Comparison of ENCODE assay signal across 9 mouse cellular contexts in genomic region chr7:19159411-19159810, GRCm38 (mm10). TPM values are rescaled to one million over a fixed set of nuclear protein-coding genes. Genes with fewer than 3 reads are reported as not detected.
DNase-seq lines count a peak whose midpoint lies in the region; ATAC-seq and TF ChIP-seq lines count a peak whose summit lies in the region.
"Had no signal": no experiment of that assay in that cellular context is flagged by ENCODE, and none has a peak within 500 bp of the region (broad histone marks: within the 10 kb centered on the region; RNA-seq: fewer than 3 reads in every experiment).

No protein-coding gene starts in this region.

- H3K27me3 ChIP-seq in lung, embryonic 16.5 days (ENCODE audit: control insufficient read depth, insufficient read depth, low read depth, low read length): peaks cover 11% of the 10 kb centered on the region
- peaks cover 7% of the 10 kb centered on the region; the same call in 1 of the 2 replicates for H3K27me3 ChIP-seq in forebrain, embryonic 14.5 days (replicated peaks; ENCODE audit: control insufficient read depth, insufficient read depth, low read length)
- H3K27me3 ChIP-seq in intestine, postnatal 0 days (replicated peaks; ENCODE audit: control insufficient read depth, insufficient read depth, low read length): peaks cover 8% of the 10 kb centered on the region; the same call in 1 of the 2 replicates
- H3K27me3 ChIP-seq in small intestine, adult 2 months (ENCODE audit: control insufficient read depth, insufficient read depth, low read length): no peaks in the 10 kb centered on the region

- TF ChIP-seq POLR2A in small intestine, adult 2 months (IDR thresholded peaks at IDR 0.05; ENCODE audit: low read depth, low read length): no peak

- H3K36me3 ChIP-seq in lung, embryonic 16.5 days (ENCODE audit: control insufficient read depth, insufficient read depth, low read length): peaks cover 3% of the 10 kb centered on the region
- H3K36me3 ChIP-seq in forebrain, embryonic 14.5 days (ENCODE audit: control insufficient read depth, insufficient read depth, low read length): peaks cover 8% of the 10 kb centered on the region; the same call in 1 of the 2 replicates
- peaks cover 7% of the 10 kb centered on the region; the same call in 1 of the 2 replicates for H3K36me3 ChIP-seq in intestine, postnatal 0 days (ENCODE audit: control insufficient read depth, insufficient read depth)
- H3K36me3 ChIP-seq in small intestine, adult 2 months (ENCODE audit: control insufficient read depth, insufficient read depth, low read length): no peaks in the 10 kb centered on the region

- TF ChIP-seq CTCF in intestine, postnatal 0 days (IDR thresholded peaks at IDR 0.05; ENCODE audit: low read depth): no peak
- TF ChIP-seq CTCF in small intestine, adult 2 months (IDR thresholded peaks at IDR 0.05; ENCODE audit: extremely low read depth, insufficient read length, insufficient replicate concordance, low read depth, low read length): no peak

- DNase-seq in lung, postnatal 36 days: no peak
- no peak for DNase-seq in forebrain, embryonic 14.5 days (ENCODE audit: low spot score)
- DNase-seq in left cerebral cortex, postnatal 4 days: no peak
- DNase-seq in retina, postnatal 1 day: no peak
- DNase-seq: right cerebral cortex, adult 18-20 months; thymus, postnatal 25 days had no signal

- no peaks in the 10 kb centered on the region for H3K9me3 ChIP-seq in lung, embryonic 16.5 days (ENCODE audit: control insufficient read depth, low read length)
- no peaks in the 10 kb centered on the region for H3K9me3 ChIP-seq in forebrain, embryonic 14.5 days (replicated peaks; ENCODE audit: control insufficient read depth, low read length)
- no peaks in the 10 kb centered on the region for H3K9me3 ChIP-seq in intestine, postnatal 0 days (ENCODE audit: control insufficient read depth)

- peak overlapping the region; percentile 46 for H3K4me3 ChIP-seq in lung, embryonic 16.5 days (ENCODE audit: low read length)
- no peak overlapping the region; the same call in 1 of the 2 replicates for H3K4me3 ChIP-seq in forebrain, embryonic 14.5 days (ENCODE audit: low read depth, low read length)
- H3K4me3 ChIP-seq in intestine, postnatal 0 days (ENCODE audit: low read depth, low read length): peak overlapping the region; percentile 43; the same call in 1 of the 2 replicates
- H3K4me3 ChIP-seq in small intestine, adult 2 months (ENCODE audit: low read depth, low read length): peak overlapping the region; percentile 47

- 10% methylated on average over 18 of the region's 18 CpGs for WGBS in lung, embryonic 16.5 days
- WGBS in forebrain, embryonic 14.5 days: 12% methylated on average over 18 of the region's 18 CpGs
- 10% methylated on average over 18 of the region's 18 CpGs for WGBS in intestine, postnatal 0 days
- 9% methylated on average over 18 of the region's 18 CpGs for WGBS in small intestine, adult 2 months

- H3K4me1 ChIP-seq in lung, embryonic 16.5 days (replicated peaks; ENCODE audit: control insufficient read depth, insufficient read depth, low read length): peaks cover 21% of the 10 kb centered on the region
- peaks cover 8% of the 10 kb centered on the region; the same call in 1 of the 2 replicates for H3K4me1 ChIP-seq in forebrain, embryonic 14.5 days (ENCODE audit: control insufficient read depth, insufficient read depth, low read length)
- peaks cover 16% of the 10 kb centered on the region for H3K4me1 ChIP-seq in intestine, postnatal 0 days (replicated peaks; ENCODE audit: control insufficient read depth, insufficient read depth, low read length)
- peaks cover 33% of the 10 kb centered on the region for H3K4me1 ChIP-seq in small intestine, adult 2 months (ENCODE audit: control insufficient read depth, insufficient read depth, insufficient read length, low read length)

- intact Hi-C loops in left cerebral cortex, postnatal 4 days (cut with DNase I): no loop called here

- peak overlapping the region; percentile 3; the same call in 1 of the 2 replicates for H3K9ac ChIP-seq in lung, embryonic 16.5 days (ENCODE audit: low read length)
- peak overlapping the region; percentile 29; the same call in 1 of the 2 replicates for H3K9ac ChIP-seq in forebrain, embryonic 14.5 days (ENCODE audit: low read length)
- H3K9ac ChIP-seq in intestine, postnatal 0 days (ENCODE audit: low read depth, low read length): 0 out of 2 replicates have a peak overlapping the region, but pooled peaks have one; percentile 7

- no peak for ATAC-seq in lung, embryonic 16.5 days (ENCODE audit: low read depth)
- ATAC-seq in forebrain, embryonic 14.5 days: no peak
- no peak for ATAC-seq in intestine, postnatal 0 days

- no peak overlapping the region for H3K27ac ChIP-seq in lung, embryonic 16.5 days (ENCODE audit: low read length)
- no peak overlapping the region for H3K27ac ChIP-seq in forebrain, embryonic 14.5 days (ENCODE audit: low read depth, low read length)
- no peak overlapping the region for H3K27ac ChIP-seq in intestine, postnatal 0 days (ENCODE audit: low read depth, low read length)
- H3K27ac ChIP-seq in small intestine, adult 2 months (ENCODE audit: insufficient read depth, low read depth, low read length): no peak overlapping the region

- H3K4me2 ChIP-seq in lung, embryonic 16.5 days (ENCODE audit: low read depth, low read length): peak overlapping the region; percentile 77
- H3K4me2 ChIP-seq in forebrain, embryonic 14.5 days (ENCODE audit: low read length): peak overlapping the region; percentile 55
- H3K4me2 ChIP-seq in intestine, postnatal 0 days (replicated peaks; ENCODE audit: low read depth): peak overlapping the region; percentile 87

RNA-seq across cellular contexts. Expression of gene Gipr, which starts 6.5 kb away (rescaled TPM):
- polyA plus RNA-seq in lung, embryonic 16.5 days (2015; fragmentation: Nextera tagmentation; extraction: Ambion mirVana): 5.6 and 8.2 TPM in 2 replicates
- 4.8 and 8.2 TPM in 2 replicates for polyA plus RNA-seq in forebrain, embryonic 14.5 days (2014; fragmentation: Nextera tagmentation; extraction: Ambion mirVana)
- polyA plus RNA-seq in intestine, postnatal 0 days (2015; fragmentation: Nextera tagmentation; extraction: Ambion mirVana): 0.48 and 0.67 TPM in 2 replicates
- polyA plus RNA-seq in small intestine, adult 2 months (2012; rRNA removed): 0.53 and 0.62 TPM in 2 replicates
- 10 to 100 TPM; 22.7 to 25.8 TPM for total RNA-seq in left cerebral cortex, postnatal 4 days (2021)

RNA-seq across cellular contexts. Expression of gene Snrpd2, which starts 9.9 kb away (rescaled TPM):
- 135 and 144 TPM in 2 replicates for polyA plus RNA-seq in lung, embryonic 16.5 days (2015; fragmentation: Nextera tagmentation; extraction: Ambion mirVana)
- 141 and 155 TPM in 2 replicates for polyA plus RNA-seq in forebrain, embryonic 14.5 days (2014; fragmentation: Nextera tagmentation; extraction: Ambion mirVana)
- 66.3 and 69.6 TPM in 2 replicates for polyA plus RNA-seq in intestine, postnatal 0 days (2015; fragmentation: Nextera tagmentation; extraction: Ambion mirVana)
- polyA plus RNA-seq in small intestine, adult 2 months (2012; rRNA removed): 13.2 and 25.8 TPM in 2 replicates
- 100 to 1,000 TPM; 126 to 130 TPM for total RNA-seq in left cerebral cortex, postnatal 4 days (2021)

RNA-seq across cellular contexts. Expression of gene Qpctl, which starts 10.3 kb away (rescaled TPM):
- polyA plus RNA-seq in lung, embryonic 16.5 days (2015; fragmentation: Nextera tagmentation; extraction: Ambion mirVana): 15.4 and 15.7 TPM in 2 replicates
- polyA plus RNA-seq in forebrain, embryonic 14.5 days (2014; fragmentation: Nextera tagmentation; extraction: Ambion mirVana): 11.1 and 14.0 TPM in 2 replicates
- 7.3 and 8.1 TPM in 2 replicates for polyA plus RNA-seq in intestine, postnatal 0 days (2015; fragmentation: Nextera tagmentation; extraction: Ambion mirVana)
- 5.5 and 6.6 TPM in 2 replicates for polyA plus RNA-seq in small intestine, adult 2 months (2012; rRNA removed)
- 10 to 100 TPM; 17.6 to 19.9 TPM for total RNA-seq in left cerebral cortex, postnatal 4 days (2021)

RNA-seq across cellular contexts. Expression of gene Eml2, which starts 16.8 kb away (rescaled TPM):
- polyA plus RNA-seq in lung, embryonic 16.5 days (2015; fragmentation: Nextera tagmentation; extraction: Ambion mirVana): 11.3 and 12.4 TPM in 2 replicates
- polyA plus RNA-seq in forebrain, embryonic 14.5 days (2014; fragmentation: Nextera tagmentation; extraction: Ambion mirVana): 3.4 TPM in 2 replicates
- 5.0 and 5.1 TPM in 2 replicates for polyA plus RNA-seq in intestine, postnatal 0 days (2015; fragmentation: Nextera tagmentation; extraction: Ambion mirVana)
- polyA plus RNA-seq in small intestine, adult 2 months (2012; rRNA removed): 15.8 and 17.2 TPM in 2 replicates
- 100 to 1,000 TPM; 102 to 106 TPM for total RNA-seq in left cerebral cortex, postnatal 4 days (2021)

RNA-seq across cellular contexts. Expression of gene Fbxo46, which starts 39.8 kb away (rescaled TPM):
- polyA plus RNA-seq in lung, embryonic 16.5 days (2015; fragmentation: Nextera tagmentation; extraction: Ambion mirVana): 16.2 and 16.3 TPM in 2 replicates
- 10.1 and 11.9 TPM in 2 replicates for polyA plus RNA-seq in forebrain, embryonic 14.5 days (2014; fragmentation: Nextera tagmentation; extraction: Ambion mirVana)
- polyA plus RNA-seq in intestine, postnatal 0 days (2015; fragmentation: Nextera tagmentation; extraction: Ambion mirVana): 4.8 and 5.1 TPM in 2 replicates
- 6.1 and 14.9 TPM in 2 replicates for polyA plus RNA-seq in small intestine, adult 2 months (2012; rRNA removed)
- total RNA-seq in left cerebral cortex, postnatal 4 days (2021): 10 to 100 TPM; 17.7 to 18.9 TPM
